Mouse (Mus musculus): Measurements from ENCODE around the gene Pappa2. TPM values are rescaled to one million over a fixed set of nuclear protein-coding genes. Genes with fewer than 3 reads are reported as not detected.

Gene Pappa2
- polyA plus RNA-seq, 1 experiment from 2014 or later: 1.0 TPM

GRCm38 (mm10) chr1:158944936-158945335 is 35.4 kb downstream of the Pappa2 start:
- Histone ChIP-seq H3K9ac (replicated peaks) (no peak overlapping the region), H3K27ac (no peak overlapping the region), H3K4me3 (replicated peaks) (no peak overlapping the region), H3K9me3 (no peaks in the 10 kb centered on the region), H3K4me2 (replicated peaks) (no peak overlapping the region), H3K27me3 (no peaks in the 10 kb centered on the region), H3K4me1 (replicated peaks) (no peaks in the 10 kb centered on the region), H3K36me3 (no peaks in the 10 kb centered on the region)
- ATAC-seq: no peak
- 73% methylated on average over 4 of the region's 4 CpGs for WGBS

- no peaks in the 10 kb centered on the region for H3K36me3 ChIP-seq
- H3K4me2 ChIP-seq (replicated peaks): no peak overlapping the region
- WGBS: 56% methylated on average over 3 of the region's 3 CpGs
- no peak overlapping the region for H3K9ac ChIP-seq (replicated peaks)
- H3K4me3 ChIP-seq (replicated peaks): no peak overlapping the region
- no peaks in the 10 kb centered on the region for H3K9me3 ChIP-seq
- H3K27ac ChIP-seq: no peak overlapping the region
- no peaks in the 10 kb centered on the region for H3K27me3 ChIP-seq
- H3K4me1 ChIP-seq (replicated peaks): no peaks in the 10 kb centered on the region
- ATAC-seq: no peak
Observed at GRCm38 (mm10) chr1:158942864-158943263, 37.4 kb downstream of the Pappa2 start.

GRCm38 (mm10) chr1:158940966-158941365 is 39.3 kb downstream of the Pappa2 start:
- no peak overlapping the region for H3K4me2 ChIP-seq (replicated peaks)

DNA sequence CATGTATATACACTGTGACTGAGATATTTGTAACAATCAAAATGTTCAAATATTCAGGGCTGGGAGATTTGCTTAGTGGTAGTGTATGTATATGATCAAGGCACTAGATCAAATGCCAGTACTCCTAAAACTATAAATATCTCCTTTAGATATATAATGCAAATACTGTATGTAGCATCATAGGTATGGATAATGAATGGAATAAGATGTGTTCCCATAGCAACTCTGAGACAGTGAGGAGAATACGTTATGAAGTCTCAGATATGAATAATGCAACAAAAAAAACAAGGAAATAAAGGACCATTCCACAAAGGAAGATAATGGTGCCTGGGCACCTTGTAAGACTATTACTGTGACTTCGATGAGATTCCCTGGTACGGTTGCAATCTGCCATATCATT is 45.8 kb downstream of the Pappa2 start:
- Histone ChIP-seq H3K36me3 (no peaks in the 10 kb centered on the region), H3K4me1 (replicated peaks) (no peaks in the 10 kb centered on the region), H3K4me3 (replicated peaks) (no peak overlapping the region), H3K9me3 (no peaks in the 10 kb centered on the region), H3K9ac (replicated peaks) (no peak overlapping the region), H3K27ac (no peak overlapping the region), H3K4me2 (replicated peaks) (no peak overlapping the region), H3K27me3 (no peaks in the 10 kb centered on the region)
- no peak for ATAC-seq
- WGBS: 81% methylated on average over 3 of the region's 3 CpGs

More at GRCm38 (mm10) chr1:158940966-158941365, 39.3 kb downstream of the Pappa2 start:
- H3K9me3 ChIP-seq: no peaks in the 10 kb centered on the region
- ATAC-seq: no peak
- no peak overlapping the region for H3K4me3 ChIP-seq (replicated peaks)
- 87% methylated on average over 3 of the region's 3 CpGs for WGBS
- no peaks in the 10 kb centered on the region for H3K4me1 ChIP-seq (replicated peaks)
- H3K27me3 ChIP-seq: no peaks in the 10 kb centered on the region
- no peak overlapping the region for H3K9ac ChIP-seq (replicated peaks)
- no peaks in the 10 kb centered on the region for H3K36me3 ChIP-seq
- H3K27ac ChIP-seq: no peak overlapping the region

DNA sequence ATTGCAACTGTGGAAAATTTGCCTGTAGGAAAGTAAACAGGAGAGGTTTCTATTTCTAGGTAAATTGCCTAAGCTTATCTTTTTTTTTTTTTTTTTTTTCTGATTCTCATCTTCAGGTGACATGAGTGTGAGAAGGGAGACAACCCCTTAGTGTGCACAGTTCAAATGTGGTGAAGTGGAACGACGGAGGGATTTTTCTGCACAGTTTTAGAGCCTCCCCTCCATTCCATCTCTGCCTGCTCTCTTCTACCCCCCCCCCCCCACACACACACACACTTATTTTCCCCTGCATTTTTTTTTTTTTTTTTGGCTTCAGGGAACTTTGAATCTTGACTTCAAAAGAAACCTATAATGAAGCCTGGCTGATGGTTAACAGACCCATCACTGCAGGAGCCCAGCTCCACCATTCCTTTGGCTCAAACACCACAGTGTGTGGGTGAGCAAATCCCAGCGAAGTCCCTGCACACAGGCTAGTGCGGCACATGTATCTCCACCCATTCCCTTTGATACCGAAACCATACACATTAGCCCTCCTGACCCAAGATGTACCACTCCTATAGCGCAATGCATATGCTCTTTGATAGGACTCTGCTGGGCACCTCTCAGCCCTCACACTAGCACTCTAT is 49.0 kb downstream of the Pappa2 start:
- no peak overlapping the region for H3K27ac ChIP-seq
- 91% methylated on average over 6 of the region's 6 CpGs for WGBS
- ATAC-seq: no peak
- no peaks in the 10 kb centered on the region for H3K9me3 ChIP-seq
- H3K27me3 ChIP-seq: no peaks in the 10 kb centered on the region
- H3K4me3 ChIP-seq (replicated peaks): no peak overlapping the region
- H3K9ac ChIP-seq (replicated peaks): no peak overlapping the region
- no peaks in the 10 kb centered on the region for H3K36me3 ChIP-seq
- H3K4me2 ChIP-seq (replicated peaks): no peak overlapping the region
- H3K4me1 ChIP-seq (replicated peaks): no peaks in the 10 kb centered on the region

DNA sequence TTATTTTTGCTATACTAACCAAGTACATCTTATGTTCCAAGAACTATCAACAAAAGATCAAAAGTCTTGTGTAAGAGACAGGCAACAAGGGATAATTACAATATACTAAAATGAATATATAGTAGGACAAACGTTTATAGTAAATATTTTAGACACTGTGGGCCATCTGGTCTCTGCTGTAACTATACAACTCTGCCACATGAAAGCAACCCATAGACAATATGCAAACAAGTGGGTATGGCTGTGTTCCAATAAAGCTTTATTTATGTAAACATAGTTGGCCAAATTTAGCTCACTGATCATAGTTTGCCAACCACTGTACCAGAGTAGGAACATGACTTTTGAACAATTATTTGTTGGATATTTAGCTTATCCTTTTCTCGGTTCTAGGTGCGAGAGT is 50.9 kb downstream of the Pappa2 start:
- Histone ChIP-seq H3K27ac (no peak overlapping the region), H3K27me3 (no peaks in the 10 kb centered on the region), H3K9me3 (no peaks in the 10 kb centered on the region), H3K36me3 (no peaks in the 10 kb centered on the region), H3K4me3 (replicated peaks) (no peak overlapping the region), H3K9ac (replicated peaks) (no peak overlapping the region), H3K4me2 (replicated peaks) (no peak overlapping the region), H3K4me1 (replicated peaks) (no peaks in the 10 kb centered on the region)
- no peak for ATAC-seq
- 79% methylated on average over 3 of the region's 3 CpGs for WGBS

DNA sequence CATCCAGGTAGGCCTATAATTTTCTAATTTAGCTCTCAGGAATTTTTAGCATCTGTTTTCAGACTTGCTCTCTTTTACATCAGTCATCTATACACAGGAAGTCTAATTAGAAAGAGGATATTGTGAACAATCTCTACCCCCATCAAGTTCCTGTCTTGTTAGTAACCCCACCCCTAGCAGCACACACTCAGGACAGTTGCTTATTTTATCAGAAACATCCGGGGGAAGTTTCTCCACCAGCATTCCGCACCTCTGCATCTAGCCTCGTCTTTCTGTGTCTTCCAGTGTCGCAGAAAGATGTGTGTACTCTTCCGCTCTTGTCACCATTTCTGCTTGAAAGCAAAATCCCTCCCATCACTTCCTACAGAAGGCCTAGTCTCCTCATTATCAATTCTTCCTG is 59.8 kb downstream of the Pappa2 start:
- H3K27me3 ChIP-seq: no peaks in the 10 kb centered on the region
- no peaks in the 10 kb centered on the region for H3K9me3 ChIP-seq
- no peak overlapping the region for H3K9ac ChIP-seq (replicated peaks)
- no peak overlapping the region for H3K4me2 ChIP-seq (replicated peaks)
- 85% methylated on average over 5 of the region's 5 CpGs for WGBS
- ATAC-seq: no peak
- no peak overlapping the region for H3K27ac ChIP-seq
- H3K4me3 ChIP-seq (replicated peaks): no peak overlapping the region
- H3K36me3 ChIP-seq: no peaks in the 10 kb centered on the region
- H3K4me1 ChIP-seq (replicated peaks): no peaks in the 10 kb centered on the region

GRCm38 (mm10) chr1:158918890-158919289 is 61.4 kb downstream of the Pappa2 start:
- Histone ChIP-seq H3K27me3 (no peaks in the 10 kb centered on the region), H3K9me3 (no peaks in the 10 kb centered on the region)
- no peak for ATAC-seq

DNA sequence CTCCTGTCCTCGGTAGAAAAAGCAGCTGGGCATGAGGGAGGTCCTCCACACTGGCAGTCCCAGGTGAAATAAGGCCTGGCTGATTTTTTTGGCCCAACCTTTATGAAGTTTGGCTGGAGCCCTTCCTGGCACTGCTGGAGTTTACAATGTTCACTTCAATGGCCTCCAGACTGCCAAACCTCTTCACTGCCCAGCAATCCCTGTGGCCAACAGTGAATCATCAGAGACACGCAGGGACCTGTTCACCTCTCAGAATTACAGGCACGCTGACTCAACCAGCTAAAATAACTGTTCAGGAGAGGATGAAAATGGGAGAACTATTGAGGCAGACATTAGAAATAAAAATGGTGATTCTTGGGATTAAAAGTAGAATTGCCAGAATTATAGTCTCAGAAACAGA is 63.2 kb downstream of the Pappa2 start:
- H3K27me3 ChIP-seq: no peaks in the 10 kb centered on the region
- ATAC-seq: no peak
- WGBS: 87% methylated on average over 3 of the region's 3 CpGs
- no peak overlapping the region for H3K9ac ChIP-seq (replicated peaks)
- no peak overlapping the region for H3K4me2 ChIP-seq (replicated peaks)
- no peak overlapping the region for H3K27ac ChIP-seq
- H3K4me3 ChIP-seq (replicated peaks): no peak overlapping the region
- no peaks in the 10 kb centered on the region for H3K9me3 ChIP-seq
- H3K4me1 ChIP-seq (replicated peaks): no peaks in the 10 kb centered on the region
- H3K36me3 ChIP-seq: no peaks in the 10 kb centered on the region

More at GRCm38 (mm10) chr1:158918890-158919289, 61.4 kb downstream of the Pappa2 start:
- Histone ChIP-seq H3K9ac (replicated peaks) (no peak overlapping the region), H3K27ac (no peak overlapping the region), H3K4me1 (replicated peaks) (no peaks in the 10 kb centered on the region), H3K36me3 (no peaks in the 10 kb centered on the region), H3K4me2 (replicated peaks) (no peak overlapping the region), H3K4me3 (replicated peaks) (no peak overlapping the region)
- 78% methylated on average over 3 of the region's 3 CpGs for WGBS

DNA sequence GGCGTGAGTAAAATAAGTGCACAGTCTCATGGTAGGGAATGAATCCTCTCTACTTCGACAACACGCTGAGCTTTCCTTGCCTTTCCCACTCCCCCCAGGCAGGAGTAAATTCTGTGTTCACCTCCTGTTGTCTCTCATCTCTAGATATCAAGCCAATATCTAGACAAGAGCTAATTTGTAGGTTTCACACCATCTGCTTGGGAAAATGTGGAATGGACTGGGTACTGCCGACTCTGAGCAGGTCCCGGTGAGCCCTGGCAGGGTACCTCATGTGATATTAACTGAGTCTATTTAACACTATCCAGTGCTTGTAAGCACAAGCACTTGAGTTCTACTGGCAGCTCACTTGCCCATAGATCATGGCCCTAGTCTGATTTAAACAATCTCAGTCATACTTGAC is 64.7 kb downstream of the Pappa2 start:
- H3K4me2 ChIP-seq (replicated peaks): no peak overlapping the region
- H3K36me3 ChIP-seq: no peaks in the 10 kb centered on the region
- no peaks in the 10 kb centered on the region for H3K4me1 ChIP-seq (replicated peaks)
- no peak overlapping the region for H3K9ac ChIP-seq (replicated peaks)
- H3K27ac ChIP-seq: no peak overlapping the region
- no peaks in the 10 kb centered on the region for H3K27me3 ChIP-seq
- WGBS: 96% methylated on average over 5 of the region's 5 CpGs
- no peak overlapping the region for H3K4me3 ChIP-seq (replicated peaks)
- ATAC-seq: no peak
- H3K9me3 ChIP-seq: no peaks in the 10 kb centered on the region

DNA sequence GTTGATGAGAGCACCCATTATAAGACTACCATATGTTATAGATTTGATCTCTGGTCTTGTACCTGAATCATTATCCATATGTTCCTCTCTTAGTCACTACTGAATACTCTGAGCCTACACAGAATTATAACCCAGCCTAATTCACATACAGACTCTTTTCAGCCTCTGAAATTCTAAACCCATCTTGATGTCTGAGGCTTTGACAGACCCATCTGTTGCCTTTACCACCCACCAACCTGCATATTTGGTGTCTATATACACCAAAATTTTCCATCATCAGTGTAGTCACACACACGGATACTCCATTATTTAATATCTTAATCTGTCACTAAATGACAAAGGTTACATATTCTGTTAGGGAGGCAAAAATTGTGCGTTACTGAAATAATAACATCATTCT is 69.6 kb downstream of the Pappa2 start:
- ATAC-seq: no peak
- 89% methylated on average over 2 of the region's 2 CpGs for WGBS
- Histone ChIP-seq H3K27me3 (no peaks in the 10 kb centered on the region), H3K27ac (no peak overlapping the region), H3K4me1 (replicated peaks) (no peaks in the 10 kb centered on the region), H3K4me2 (replicated peaks) (no peak overlapping the region), H3K9me3 (no peaks in the 10 kb centered on the region), H3K36me3 (no peaks in the 10 kb centered on the region), H3K9ac (replicated peaks) (no peak overlapping the region), H3K4me3 (replicated peaks) (no peak overlapping the region)

DNA sequence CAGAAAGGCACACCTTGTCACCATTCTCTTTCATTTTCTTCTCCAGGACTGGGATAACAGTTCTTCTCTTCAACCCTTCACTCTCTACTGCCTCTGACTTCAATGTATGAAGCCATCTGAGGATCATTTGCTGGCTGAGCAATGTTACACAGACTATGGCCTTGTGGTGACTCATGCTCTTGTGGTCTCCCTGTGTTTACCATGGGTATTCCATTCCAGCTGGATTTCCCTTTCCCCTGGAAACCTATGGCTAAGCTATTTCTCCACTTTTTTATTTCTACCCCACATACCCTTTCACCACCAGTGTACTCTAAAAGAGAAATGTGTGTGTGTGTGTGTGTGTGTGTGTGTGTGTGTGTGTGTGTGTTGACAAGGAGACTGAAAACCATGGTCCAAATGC is 83.0 kb downstream of the Pappa2 start:
- Histone ChIP-seq H3K9me3 (no peaks in the 10 kb centered on the region), H3K27me3 (no peaks in the 10 kb centered on the region), H3K27ac (no peak overlapping the region), H3K4me1 (replicated peaks) (no peaks in the 10 kb centered on the region), H3K36me3 (no peaks in the 10 kb centered on the region), H3K9ac (replicated peaks) (no peak overlapping the region), H3K4me3 (replicated peaks) (no peak overlapping the region), H3K4me2 (replicated peaks) (no peak overlapping the region)
- no peak for ATAC-seq

DNA sequence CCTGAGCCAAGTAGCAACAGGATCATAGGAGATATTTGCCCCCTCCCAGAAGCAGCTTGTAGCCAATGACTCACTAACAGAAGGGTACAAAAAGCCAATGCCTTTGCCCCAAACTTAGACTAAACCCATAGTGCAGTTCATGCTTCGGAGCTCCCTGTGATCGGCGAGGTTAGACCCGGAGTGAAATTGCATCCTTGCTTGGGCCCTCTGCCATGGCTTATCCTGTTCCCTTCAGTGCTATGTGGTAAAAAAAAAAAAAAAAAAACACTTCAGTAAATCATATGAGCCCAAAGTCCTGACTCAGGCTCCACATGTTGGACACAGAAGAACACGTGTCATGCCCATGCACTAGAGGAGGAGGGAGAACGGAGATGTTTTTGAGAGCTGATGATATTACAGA is 85.8 kb downstream of the Pappa2 start:
- H3K4me1 ChIP-seq (replicated peaks): no peaks in the 10 kb centered on the region
- no peak overlapping the region for H3K4me2 ChIP-seq (replicated peaks)
- ATAC-seq: no peak
- H3K9me3 ChIP-seq: no peaks in the 10 kb centered on the region
- no peak overlapping the region for H3K27ac ChIP-seq
- no peak overlapping the region for H3K4me3 ChIP-seq (replicated peaks)
- H3K36me3 ChIP-seq: no peaks in the 10 kb centered on the region
- H3K27me3 ChIP-seq: no peaks in the 10 kb centered on the region
- H3K9ac ChIP-seq (replicated peaks): no peak overlapping the region
- 85% methylated on average over 6 of the region's 6 CpGs for WGBS
